Mouse (Mus musculus) embryonic facial prominence, embryonic 15.5 days (tissue): ENCODE data around the gene Gm45808. TPM values are rescaled to one million over a fixed set of nuclear protein-coding genes. Genes with fewer than 3 reads are reported as not detected.

ENCODE experiments used
- ATAC-seq: fragments of 200-750 bp; cut with Nextera tagmentation; 2 replicates; pipeline ENCODE4 v1.8.0; 2017; ENCODE audit warnings: low read depth, moderate TSS enrichment; ENCODE audit not compliant: insufficient number of reproducible peaks, low FRiP score, low TSS enrichment
- H3K27ac ChIP-seq: fragments of 300-500 bp; sonication (generic); replicated peaks from 2 replicates; pipeline ENCODE4 v1.5.1; 2015; ENCODE audit warnings: mild to moderate bottlenecking, inconsistent platforms
- H3K27me3 ChIP-seq: fragments of 300-500 bp; sonication (generic); 2 replicates; pipeline ENCODE4 v1.6.1; 2015; ENCODE audit warnings: inconsistent platforms
- H3K36me3 ChIP-seq: fragments of 300-500 bp; sonication (generic); 2 replicates; pipeline ENCODE4 v1.6.1; 2015; ENCODE audit warnings: mild to moderate bottlenecking, inconsistent platforms
- H3K4me1 ChIP-seq: fragments of 300-500 bp; sonication (generic); 2 replicates; pipeline ENCODE4 v1.6.1; 2015; ENCODE audit warnings: inconsistent platforms
- H3K4me2 ChIP-seq: fragments of 300-500 bp; sonication (generic); replicated peaks from 2 replicates; pipeline ENCODE4 v1.6.1; 2015; ENCODE audit warnings: mild to moderate bottlenecking, inconsistent platforms
- H3K4me3 ChIP-seq: fragments of 300-500 bp; sonication (generic); replicated peaks from 2 replicates; pipeline ENCODE4 v1.5.1; 2015; ENCODE audit warnings: mild to moderate bottlenecking, inconsistent platforms
- H3K9ac ChIP-seq: fragments of 300-500 bp; sonication (generic); 2 replicates; pipeline ENCODE4 v1.6.1; 2015; ENCODE audit warnings: inconsistent platforms
- H3K9me3 ChIP-seq: fragments of 300-500 bp; sonication (generic); replicated peaks from 2 replicates; pipeline ENCODE4 v1.6.1; 2016; ENCODE audit warnings: inconsistent platforms
- WGBS: fragments of 180-500 bp; shearing (Covaris S2); methylation state at CpG from one replicate; pipeline ENCODE4 v1.1.7; 2015; 5-methylcytosine and 5-hydroxymethylcytosine counted together
- polyA plus RNA-seq: library from polyadenylated mRNA; unstranded; fragments of >200 nt; fragmentation: Nextera tagmentation; extraction: Ambion mirVana; gene quantifications from 2 replicates; pipeline ENCODE4 v1.2.1, GENCODE M21; 2015

The Gm45808 gene
- polyA plus RNA-seq, 1 experiment from 2014 or later = not detected

DNA sequence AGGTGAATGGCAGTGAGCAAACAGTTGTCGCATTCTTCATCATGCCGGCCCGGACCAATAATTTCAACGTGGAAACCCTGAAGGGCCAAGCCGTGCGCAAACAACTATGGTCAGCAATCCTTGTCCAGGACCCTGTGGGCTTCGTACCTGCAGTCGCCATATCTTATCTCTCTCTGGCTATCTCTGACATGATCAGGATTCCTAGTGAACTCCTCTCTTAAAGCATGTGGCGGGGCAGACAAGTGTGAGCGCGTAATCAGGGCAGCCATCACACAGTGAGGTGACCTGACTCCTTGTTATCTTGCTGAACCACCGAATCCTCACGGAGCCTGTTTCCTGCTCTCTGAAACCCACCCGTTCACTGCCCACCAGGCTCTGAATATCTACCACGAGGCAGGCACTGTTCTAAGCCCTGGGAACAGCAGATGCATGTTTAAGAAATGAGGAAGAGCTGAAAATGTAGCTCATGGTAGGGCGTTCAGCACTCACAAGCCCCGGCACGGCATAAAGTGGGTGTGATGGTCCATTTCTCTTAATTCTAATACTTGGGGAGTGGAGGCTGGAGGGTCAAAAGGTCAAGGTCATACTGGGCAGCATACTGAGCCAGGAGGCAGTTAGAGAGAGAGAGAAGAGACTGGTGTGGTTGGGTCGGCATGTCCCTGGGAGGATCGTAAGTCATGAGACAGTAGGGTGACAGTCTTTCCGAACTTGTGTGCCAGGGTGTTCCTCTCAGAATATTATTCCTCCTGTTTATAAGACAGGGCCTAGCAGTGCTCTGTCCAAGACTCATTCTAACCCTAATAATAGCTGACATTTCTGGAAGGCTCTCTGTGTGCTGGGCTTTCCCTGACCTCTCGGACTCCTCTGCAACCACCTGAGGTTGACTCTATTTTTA, 42.8 kb downstream of the Gm45808 start:
- WGBS = 85% methylated on average over 22 of the region's 22 CpGs
- H3K4me3 ChIP-seq = no peak overlapping the region
- ATAC-seq = no peak
- no peak overlapping the region for H3K27ac ChIP-seq
- no peaks in the 10 kb centered on the region for H3K27me3 ChIP-seq
- peaks cover 73% of the 10 kb centered on the region for H3K36me3 ChIP-seq
- H3K4me1 ChIP-seq = no peaks in the 10 kb centered on the region
- no peak overlapping the region for H3K4me2 ChIP-seq
- H3K9ac ChIP-seq = no peak overlapping the region
- no peaks in the 10 kb centered on the region for H3K9me3 ChIP-seq

DNA sequence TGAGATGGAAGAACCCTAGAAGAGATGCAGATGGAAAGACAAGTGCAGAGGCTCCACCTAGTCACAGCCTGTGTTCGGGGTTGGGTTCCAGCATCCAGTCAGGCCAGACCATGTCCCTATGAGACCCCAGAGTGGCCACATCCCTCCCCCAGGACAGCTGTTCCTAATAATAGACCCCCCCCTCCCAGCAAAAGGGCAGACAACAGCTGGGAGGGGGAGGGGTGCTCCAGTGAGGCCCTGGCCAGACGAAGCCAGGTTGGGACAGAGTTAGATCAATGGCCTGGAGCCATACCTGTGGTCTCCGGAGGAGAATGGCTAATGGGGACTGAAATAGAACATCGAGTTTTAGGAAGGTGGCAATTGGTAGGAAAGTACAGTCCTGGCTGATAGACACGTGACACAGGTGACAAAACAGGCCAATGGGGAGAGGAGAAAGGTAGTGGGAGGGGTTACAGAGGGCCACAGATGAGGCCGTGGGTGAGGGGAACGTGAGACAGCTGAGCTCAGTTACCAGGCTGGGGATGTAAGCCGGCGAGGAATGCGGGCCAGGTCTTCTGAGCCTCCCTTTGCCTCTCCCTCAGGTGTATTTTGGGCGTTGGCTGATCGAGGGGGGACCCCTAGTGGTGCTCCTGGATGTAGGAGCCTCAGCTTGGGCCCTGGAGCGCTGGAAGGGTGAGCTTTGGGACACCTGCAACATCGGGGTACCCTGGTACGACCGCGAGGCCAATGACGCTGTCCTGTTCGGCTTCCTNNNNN, 48.9 kb downstream of the Gm45808 start, which contains the start of gene Ruvbl2:
Gene Ruvbl2, minus strand, starts transcription at position 576 of the 756 bp plus-strand sequence.
- no peak within 1 kb of the TSS for H3K9ac ChIP-seq
- H3K36me3 ChIP-seq = peaks cover 31% of the 10 kb centered on the region
- H3K4me1 ChIP-seq = peaks cover 47% of the 10 kb centered on the region
- H3K4me3 ChIP-seq = 0 out of 2 replicates have a peak within 1 kb of the TSS, but pooled peaks have one; percentile 2
- no peak within 1 kb of the TSS; the same call in 1 of the 2 replicates for H3K27ac ChIP-seq
- no peaks in the 10 kb centered on the region for H3K9me3 ChIP-seq
- H3K27me3 ChIP-seq = no peaks in the 10 kb centered on the region
- no peak for ATAC-seq
- 15% methylated on average over 19 of the region's 19 CpGs for WGBS
- H3K4me2 ChIP-seq = peak within 1 kb of the TSS; percentile 31

DNA sequence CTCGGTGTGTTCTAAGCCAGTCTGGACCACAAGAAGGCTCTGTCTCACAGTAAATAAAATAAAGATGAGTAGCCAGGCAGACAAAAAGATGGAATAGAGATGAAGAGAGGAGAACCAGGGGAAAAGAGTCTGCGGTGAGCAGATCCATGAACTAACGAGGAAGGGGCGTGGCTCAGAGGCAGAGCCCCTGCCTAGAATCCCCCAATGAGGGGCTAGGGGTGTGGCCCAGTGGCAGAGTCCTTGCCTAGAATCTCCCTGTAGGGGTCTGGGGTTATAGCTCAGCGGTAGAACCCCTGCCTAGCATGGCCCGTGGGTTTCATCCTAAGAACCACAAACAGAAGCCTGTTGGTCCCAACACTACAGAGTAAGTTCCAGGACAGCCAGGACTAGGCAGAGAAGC, 49.6 kb downstream of the Gm45808 start:
- WGBS = 27% methylated on average over 6 of the region's 6 CpGs
- ATAC-seq = no peak
- Histone ChIP-seq H3K27me3 (no peaks in the 10 kb centered on the region), H3K9ac (no peak overlapping the region), H3K9me3 (no peaks in the 10 kb centered on the region), H3K27ac (no peak overlapping the region), H3K4me2 (peak overlapping the region; percentile 31), H3K4me1 (peaks cover 49% of the 10 kb centered on the region), H3K36me3 (peaks cover 30% of the 10 kb centered on the region), H3K4me3 (no peak overlapping the region)

- 96% methylated on average over 5 of the region's 5 CpGs for WGBS
- no peaks in the 10 kb centered on the region for H3K27me3 ChIP-seq
- no peak overlapping the region for H3K9ac ChIP-seq
- 0 out of 2 replicates have a peak overlapping the region, but pooled peaks have one; percentile 13 for H3K27ac ChIP-seq
- no peak overlapping the region for H3K4me3 ChIP-seq
- ATAC-seq = no peak
- no peaks in the 10 kb centered on the region for H3K9me3 ChIP-seq
- peaks cover 49% of the 10 kb centered on the region for H3K4me1 ChIP-seq
- no peak overlapping the region for H3K4me2 ChIP-seq
- H3K36me3 ChIP-seq = peaks cover 31% of the 10 kb centered on the region
These were observed 50.2 kb downstream of the Gm45808 start for GRCm38 (mm10) chr7:45436444-45436843.

DNA sequence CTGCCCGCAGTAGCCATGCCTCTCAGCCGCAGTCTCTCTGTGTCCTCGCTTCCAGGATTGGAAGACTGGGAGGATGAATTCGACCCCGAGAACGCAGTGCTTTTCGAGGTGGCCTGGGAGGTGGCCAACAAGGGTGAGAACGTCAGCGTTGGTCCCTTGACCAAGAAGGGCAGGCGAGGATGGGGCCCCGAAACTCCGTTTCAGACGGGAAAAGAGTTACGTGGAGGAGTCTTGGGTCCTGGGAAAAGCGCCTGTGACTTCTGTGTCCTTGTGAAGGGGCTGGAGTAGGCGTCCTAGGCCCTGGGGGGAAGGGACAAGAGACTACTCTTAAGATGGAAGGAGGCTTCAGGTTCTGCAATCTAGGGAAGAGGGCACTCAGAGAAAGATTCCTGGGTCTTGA, 51.6 kb downstream of the Gm45808 start:
- H3K9ac ChIP-seq = peak overlapping the region; percentile 72
- H3K9me3 ChIP-seq = no peaks in the 10 kb centered on the region
- 2% methylated on average over 16 of the region's 16 CpGs for WGBS
- peaks cover 50% of the 10 kb centered on the region for H3K4me1 ChIP-seq
- H3K36me3 ChIP-seq = peaks cover 28% of the 10 kb centered on the region
- peak; percentile 1; the same call in 1 of the 2 replicates for ATAC-seq
- peak overlapping the region; percentile 83 for H3K4me3 ChIP-seq
- peak overlapping the region; percentile 94 for H3K4me2 ChIP-seq
- H3K27ac ChIP-seq = peak overlapping the region; percentile 89
- no peaks in the 10 kb centered on the region for H3K27me3 ChIP-seq

DNA sequence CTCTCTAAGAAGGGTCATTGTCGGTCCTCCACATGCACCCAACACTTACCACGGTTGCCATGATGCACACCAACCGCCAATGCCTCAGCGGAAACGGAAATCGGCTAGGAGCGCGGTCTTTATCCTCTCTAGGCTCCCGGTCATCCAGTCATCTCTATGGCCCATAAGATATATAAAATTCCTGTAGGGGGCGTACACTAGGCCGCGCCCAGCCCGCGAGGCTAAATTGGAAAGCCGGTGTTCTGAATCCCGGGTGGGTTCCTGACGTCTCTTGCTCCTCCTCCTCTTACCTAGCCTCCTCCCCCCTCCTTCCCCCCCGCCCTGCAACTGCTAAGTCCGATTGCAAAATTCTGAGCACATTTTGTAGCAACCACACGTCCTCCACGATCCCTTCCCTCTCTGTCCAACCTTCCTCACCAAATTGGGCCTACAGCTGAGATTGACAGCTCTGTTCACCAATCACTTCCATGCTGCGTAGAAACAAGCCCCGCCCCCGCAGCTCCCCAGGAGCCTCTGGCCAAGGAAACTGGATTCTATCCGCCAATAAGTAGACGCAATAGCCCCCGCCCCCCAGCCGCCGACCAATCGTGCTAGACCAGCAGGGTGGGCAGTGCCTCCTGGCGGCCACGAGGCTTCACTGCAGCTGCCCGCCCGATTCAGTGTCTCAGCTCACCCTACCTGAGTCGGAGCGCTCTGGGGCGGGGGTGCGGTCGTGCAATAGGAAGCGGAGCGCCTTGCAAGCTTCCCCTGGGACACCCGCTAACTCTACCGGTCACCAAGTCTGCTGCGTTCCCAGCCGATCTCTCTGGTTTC, 52.2 kb downstream of the Gm45808 start, which contains the start of gene Gys1:
Gene Gys1, plus strand, starts transcription at position 642 of the 813 bp plus-strand sequence.
- Histone ChIP-seq H3K9ac (peak within 1 kb of the TSS; percentile 91), H3K9me3 (no peaks in the 10 kb centered on the region), H3K4me1 (peaks cover 52% of the 10 kb centered on the region), H3K4me3 (peak within 1 kb of the TSS; percentile 83), H3K36me3 (peaks cover 27% of the 10 kb centered on the region), H3K27me3 (no peaks in the 10 kb centered on the region), H3K4me2 (peak within 1 kb of the TSS; percentile 94), H3K27ac (peak within 1 kb of the TSS; percentile 89)
- peak; percentile 95 for ATAC-seq
- 0% methylated on average over 45 of the region's 45 CpGs for WGBS

DNA sequence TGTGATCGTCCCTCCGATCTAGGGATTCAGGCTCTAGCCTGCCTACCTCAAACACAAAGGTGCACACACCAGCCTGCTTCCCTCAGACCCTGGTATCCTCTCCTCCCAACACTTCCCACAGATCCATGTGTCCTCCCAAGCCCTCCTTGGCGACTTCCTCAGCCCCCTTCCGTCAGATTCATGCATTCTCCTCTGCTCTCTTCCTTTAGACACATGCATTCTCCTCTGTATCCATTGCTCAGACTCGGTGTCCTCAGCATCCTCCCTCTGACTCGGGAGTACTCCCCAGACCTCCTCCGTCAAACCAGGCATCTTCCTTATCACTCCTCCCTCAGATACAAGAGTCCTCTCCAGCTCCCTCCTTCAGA, 52.8 kb downstream of the Gm45808 start:
- Histone ChIP-seq H3K27ac (peak overlapping the region; percentile 89), H3K4me3 (peak overlapping the region; percentile 83), H3K9ac (peak overlapping the region; percentile 91), H3K9me3 (no peaks in the 10 kb centered on the region), H3K27me3 (no peaks in the 10 kb centered on the region), H3K4me2 (peak overlapping the region; percentile 94), H3K36me3 (peaks cover 30% of the 10 kb centered on the region), H3K4me1 (peaks cover 52% of the 10 kb centered on the region)
- ATAC-seq = no peak
- under 1% methylated on average over 7 of the region's 7 CpGs for WGBS

GRCm38 (mm10) chr7:45426556-45426955, 60.1 kb downstream of the Gm45808 start:
- ATAC-seq = no peak
- H3K4me1 ChIP-seq = 0 out of 2 replicates have a peak, but pooled peaks cover 3% of the 10 kb centered on the region
- no peaks in the 10 kb centered on the region for H3K27me3 ChIP-seq
- H3K4me2 ChIP-seq = no peak overlapping the region
- no peak overlapping the region for H3K9ac ChIP-seq
- H3K27ac ChIP-seq = no peak overlapping the region
- no peaks in the 10 kb centered on the region for H3K9me3 ChIP-seq
- WGBS = 92% methylated on average over 8 of the region's 8 CpGs
- H3K36me3 ChIP-seq = peaks cover 89% of the 10 kb centered on the region
- no peak overlapping the region for H3K4me3 ChIP-seq

GRCm38 (mm10) chr7:45421194-45421593, 65.4 kb downstream of the Gm45808 start:
- Histone ChIP-seq H3K9ac (no peak overlapping the region), H3K4me1 (peaks cover 26% of the 10 kb centered on the region), H3K36me3 (peaks cover 49% of the 10 kb centered on the region), H3K4me3 (no peak overlapping the region), H3K4me2 (no peak overlapping the region), H3K27ac (no peak overlapping the region), H3K9me3 (no peaks in the 10 kb centered on the region), H3K27me3 (peaks cover 15% of the 10 kb centered on the region)
- ATAC-seq = no peak
- WGBS = 90% methylated on average over 14 of the region's 14 CpGs

- ATAC-seq = no peak
- H3K4me3 ChIP-seq = peak within 1 kb of the TSS; percentile 4; the same call in 1 of the 2 replicates
- WGBS = 58% methylated on average over 6 of the region's 6 CpGs
- H3K9me3 ChIP-seq = no peaks in the 10 kb centered on the region
- no peak within 1 kb of the TSS for H3K27ac ChIP-seq
- peak within 1 kb of the TSS; percentile 28; the same call in 1 of the 2 replicates for H3K4me2 ChIP-seq
- H3K36me3 ChIP-seq = peaks cover 46% of the 10 kb centered on the region
- H3K9ac ChIP-seq = no peak within 1 kb of the TSS
- H3K4me1 ChIP-seq = peaks cover 30% of the 10 kb centered on the region
- peaks cover 21% of the 10 kb centered on the region for H3K27me3 ChIP-seq
These were observed 66.0 kb downstream of the Gm45808 start, which contains the start of gene Lhb for GRCm38 (mm10) chr7:45420615-45420919. Lhb (plus strand) TSS chr7:45420820.
